Mouse (Mus musculus) adrenal gland, postnatal 0 days (tissue): ENCODE measurements around the gene C2cd2l. TPM values are rescaled to one million over a fixed set of nuclear protein-coding genes. Genes with fewer than 3 reads are reported as not detected.

Source experiments
- microRNA-seq: library from miRNA; unstranded; fragments of <30 nt; microRNA quantifications from one replicate; pipeline ENCODE4, GENCODE M21; 2016; ENCODE audit warnings: borderline replicate concordance; ENCODE audit not compliant: insufficient number of aligned reads
- polyA plus RNA-seq: library from polyadenylated mRNA; unstranded; fragments of >200 nt; fragmentation: Nextera tagmentation; extraction: Ambion mirVana; gene quantifications from 2 replicates; pipeline ENCODE4 v1.2.1, GENCODE M21; 2015

The C2cd2l gene
- polyA plus RNA-seq: 10.9 and 11.3 TPM in 2 replicates

DNA sequence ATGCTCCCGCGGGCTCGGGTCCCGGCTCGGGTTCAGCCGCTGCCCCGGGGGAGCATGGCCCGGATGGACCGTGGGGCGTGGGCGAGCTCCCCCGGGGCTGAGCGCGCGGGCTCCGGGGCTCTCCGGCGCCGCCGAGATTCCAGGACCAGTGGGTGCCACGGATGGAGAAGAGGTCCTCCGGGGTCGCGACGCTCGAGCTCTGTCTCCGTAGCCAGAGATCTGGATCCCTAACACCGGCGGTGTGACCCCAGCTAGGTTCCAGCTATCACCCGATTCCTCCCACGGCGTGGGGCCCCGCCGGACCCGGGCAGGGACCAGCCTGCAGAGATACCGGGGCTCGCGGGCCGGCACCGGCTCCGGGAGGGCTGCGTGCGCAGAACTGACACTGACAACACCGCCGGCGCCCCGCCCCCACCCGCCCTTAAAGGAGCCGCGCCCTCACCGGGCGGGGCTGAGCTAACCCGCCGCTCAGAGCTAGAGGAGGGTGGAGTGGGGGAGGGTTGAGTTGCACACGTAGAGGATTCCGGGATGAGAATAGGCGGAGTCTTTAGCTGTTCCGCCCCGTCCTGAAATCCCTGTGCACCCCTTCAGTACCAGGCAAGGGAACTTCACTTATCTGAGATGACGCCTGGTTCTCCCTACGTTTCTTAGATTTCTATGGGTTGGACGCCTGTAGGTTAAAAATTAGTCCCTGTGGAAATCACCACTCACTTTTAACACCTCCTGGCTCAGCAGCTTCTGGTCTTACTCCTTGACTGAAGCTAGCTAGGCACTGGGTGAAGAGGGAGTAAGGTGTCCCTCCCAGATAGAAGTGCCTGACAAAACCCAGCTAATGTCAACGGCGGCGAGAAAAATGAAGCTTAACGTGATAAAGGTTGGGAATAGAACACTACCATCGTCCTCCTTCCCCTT is at the start of gene C2cd2l:
Gene C2cd2l, minus strand, starts transcription at position 399 of the 912 bp plus-strand sequence.

DNA sequence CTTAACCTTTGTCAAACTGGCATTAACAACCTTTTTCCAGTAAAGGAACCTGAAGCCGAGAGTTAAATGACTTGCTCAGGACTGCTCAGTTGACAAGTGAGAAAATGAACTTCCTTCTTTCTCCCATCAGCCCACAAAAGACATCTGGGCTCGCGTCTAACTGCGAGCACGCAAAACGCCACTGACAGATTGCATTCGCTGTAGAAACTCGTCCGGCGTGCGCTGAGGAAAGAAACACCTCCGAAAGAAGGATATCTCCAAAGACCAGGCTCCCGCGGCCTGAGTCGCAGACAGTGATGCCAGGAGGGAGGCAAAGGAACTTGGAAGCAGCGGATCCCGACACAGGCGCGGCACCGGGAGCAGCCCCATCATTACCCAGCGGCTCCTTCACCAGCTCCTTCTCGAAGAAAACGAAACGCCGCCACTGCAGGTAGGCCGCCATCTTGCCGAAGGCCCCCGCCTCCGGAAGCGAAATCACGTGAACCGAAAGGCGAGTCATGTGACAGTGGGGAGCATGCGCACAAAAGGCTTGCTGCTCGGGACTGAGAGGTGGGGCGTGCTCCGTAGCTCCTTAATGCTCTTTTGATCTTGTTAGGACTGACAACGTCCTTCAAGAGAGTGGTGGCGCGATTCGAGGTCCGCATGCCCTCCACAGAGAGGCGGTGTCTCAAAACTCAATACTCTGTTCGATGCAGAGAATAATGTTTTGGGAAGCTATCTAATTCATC is 41.3 kb upstream of the C2cd2l start, which contains the start of gene Vps11:
Gene Vps11, minus strand, starts transcription at position 481 of the 728 bp plus-strand sequence.

DNA sequence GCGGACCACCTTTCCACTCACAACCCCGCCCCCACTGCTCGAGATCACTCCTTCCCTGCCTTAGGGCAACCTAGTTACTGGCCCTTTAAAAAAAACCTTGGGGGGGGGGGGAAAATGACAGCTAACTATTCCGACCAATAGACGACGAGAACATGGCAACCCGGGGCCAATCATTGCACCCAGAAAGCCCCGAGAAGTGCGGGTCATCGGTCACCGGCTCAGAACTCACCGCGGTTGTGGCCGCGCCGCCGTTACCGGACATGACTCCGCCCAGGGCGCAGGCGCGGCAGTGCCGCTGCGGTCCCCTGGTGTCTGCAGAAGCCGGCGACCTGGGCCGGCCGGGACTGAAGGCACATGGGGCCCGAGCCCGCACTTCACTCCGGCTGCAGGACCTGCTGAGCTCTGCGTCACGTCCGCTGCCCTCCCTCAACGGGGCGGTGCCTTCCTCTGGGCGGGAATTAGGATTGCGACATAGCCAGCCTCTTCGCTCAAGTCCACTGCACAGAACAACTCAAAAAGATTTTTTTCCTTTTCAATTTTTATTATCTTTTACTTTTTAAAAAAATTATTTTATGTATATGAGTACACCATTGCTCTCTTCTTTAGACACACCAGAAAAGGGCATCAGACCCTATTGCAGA is 23.8 kb upstream of the C2cd2l start, which contains the start of gene Hmbs:
Gene Hmbs, minus strand, starts transcription at position 448 of the 641 bp plus-strand sequence.

DNA sequence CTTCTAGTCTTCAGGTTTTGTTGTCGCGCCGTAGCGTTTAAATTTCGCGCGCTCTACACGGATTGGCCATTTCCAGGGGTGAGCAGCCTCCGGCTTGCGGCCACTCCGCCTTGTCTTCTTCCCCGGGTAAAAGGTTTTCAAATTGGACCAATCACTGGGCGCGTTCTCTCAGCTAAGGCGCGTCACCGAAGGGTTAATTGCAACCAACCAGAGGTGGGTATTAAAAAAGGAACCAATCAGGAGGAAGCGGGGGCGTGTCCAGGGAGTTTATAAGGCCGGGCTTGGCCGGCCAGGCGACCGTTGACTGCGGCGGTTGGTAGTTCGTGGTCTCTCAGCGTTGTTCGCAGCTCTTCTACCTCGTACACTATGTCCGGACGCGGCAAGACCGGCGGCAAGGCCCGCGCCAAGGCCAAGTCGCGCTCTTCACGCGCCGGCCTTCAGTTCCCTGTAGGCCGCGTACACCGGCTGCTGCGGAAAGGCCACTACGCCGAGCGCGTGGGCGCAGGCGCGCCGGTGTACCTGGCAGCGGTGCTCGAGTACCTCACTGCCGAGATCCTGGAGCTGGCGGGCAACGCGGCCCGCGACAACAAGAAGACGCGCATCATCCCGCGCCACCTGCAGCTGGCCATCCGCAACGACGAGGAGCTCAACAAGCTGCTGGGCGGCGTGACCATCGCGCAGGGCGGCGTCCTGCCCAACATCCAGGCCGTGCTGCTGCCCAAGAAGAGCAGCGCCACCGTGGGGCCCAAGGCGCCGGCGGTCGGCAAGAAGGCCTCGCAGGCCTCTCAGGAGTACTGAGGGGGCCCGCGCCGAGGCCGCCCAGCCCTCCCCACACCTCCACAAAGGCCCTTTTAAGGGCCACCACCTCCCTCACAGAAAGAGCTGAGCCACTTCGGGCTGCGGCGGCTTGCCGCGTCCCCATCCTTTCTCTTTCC is 14.6 kb upstream of the C2cd2l start, which contains the start of gene H2afx:
Gene H2afx, plus strand, starts transcription at position 299 of the 935 bp plus-strand sequence.

DNA sequence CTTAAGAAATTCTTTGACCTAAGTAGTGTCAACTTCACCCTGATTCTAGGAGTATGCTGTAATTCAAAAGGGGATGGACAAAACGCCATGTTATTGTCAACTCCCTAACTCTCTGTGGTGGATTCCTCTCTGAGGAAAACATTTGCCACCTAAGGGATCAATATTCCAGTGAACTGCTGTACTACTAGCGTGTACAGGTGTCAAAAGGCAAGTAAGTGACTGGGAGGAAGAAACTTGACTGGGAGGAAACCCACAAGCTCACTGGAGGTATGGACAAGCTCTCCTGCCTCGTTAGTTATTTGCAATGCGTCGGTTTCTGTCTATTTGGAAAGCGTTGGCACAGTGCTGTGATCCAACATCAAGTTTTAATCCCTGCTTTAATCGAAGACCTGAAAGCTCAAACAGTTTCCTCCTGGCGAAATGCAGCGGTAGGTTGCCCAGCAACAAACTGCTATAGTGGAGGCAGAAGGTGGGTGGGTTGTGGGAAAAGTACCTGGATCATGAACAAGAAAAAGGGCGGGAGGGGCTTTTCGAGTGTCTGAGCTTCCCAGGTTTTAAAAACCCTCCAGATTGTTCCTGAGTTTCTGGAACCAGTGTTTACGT is 5.8 kb upstream of the C2cd2l start, which contains the start of gene Dpagt1:
Gene Dpagt1, plus strand, starts transcription at position 252 of the 603 bp plus-strand sequence.

DNA sequence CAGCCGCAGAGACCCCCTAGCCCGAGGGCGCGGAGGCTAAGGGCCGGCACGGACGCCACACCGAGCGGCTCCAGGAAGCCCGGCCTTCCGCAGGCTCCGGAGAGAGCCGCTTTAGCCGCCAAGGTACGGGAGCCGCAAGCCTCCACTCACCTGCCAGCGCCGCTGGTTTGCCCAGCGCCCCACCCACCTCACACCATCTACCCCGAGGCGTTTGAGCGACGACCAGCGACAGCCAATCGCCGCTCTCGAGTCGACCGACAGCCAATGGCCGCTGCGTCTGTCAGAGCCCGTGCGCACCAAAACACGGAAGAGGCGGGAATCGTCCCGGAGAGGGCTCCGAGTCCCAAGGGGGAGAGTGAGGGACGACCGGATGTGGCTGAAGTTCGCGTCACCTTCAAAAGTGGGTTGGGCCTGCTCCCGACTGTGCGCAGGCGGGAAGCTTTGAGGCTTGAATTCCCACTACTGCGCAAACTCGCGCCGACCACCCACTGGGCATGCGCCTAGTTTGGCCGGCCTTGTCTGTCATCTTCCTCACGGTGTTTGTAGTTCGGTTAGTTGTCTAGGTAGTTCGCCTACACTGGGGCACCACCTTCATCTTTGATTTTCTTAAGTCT is 14.5 kb downstream of the C2cd2l start, which contains the start of gene Hinfp:
Gene Hinfp, minus strand, starts transcription at position 206 of the 614 bp plus-strand sequence.

DNA sequence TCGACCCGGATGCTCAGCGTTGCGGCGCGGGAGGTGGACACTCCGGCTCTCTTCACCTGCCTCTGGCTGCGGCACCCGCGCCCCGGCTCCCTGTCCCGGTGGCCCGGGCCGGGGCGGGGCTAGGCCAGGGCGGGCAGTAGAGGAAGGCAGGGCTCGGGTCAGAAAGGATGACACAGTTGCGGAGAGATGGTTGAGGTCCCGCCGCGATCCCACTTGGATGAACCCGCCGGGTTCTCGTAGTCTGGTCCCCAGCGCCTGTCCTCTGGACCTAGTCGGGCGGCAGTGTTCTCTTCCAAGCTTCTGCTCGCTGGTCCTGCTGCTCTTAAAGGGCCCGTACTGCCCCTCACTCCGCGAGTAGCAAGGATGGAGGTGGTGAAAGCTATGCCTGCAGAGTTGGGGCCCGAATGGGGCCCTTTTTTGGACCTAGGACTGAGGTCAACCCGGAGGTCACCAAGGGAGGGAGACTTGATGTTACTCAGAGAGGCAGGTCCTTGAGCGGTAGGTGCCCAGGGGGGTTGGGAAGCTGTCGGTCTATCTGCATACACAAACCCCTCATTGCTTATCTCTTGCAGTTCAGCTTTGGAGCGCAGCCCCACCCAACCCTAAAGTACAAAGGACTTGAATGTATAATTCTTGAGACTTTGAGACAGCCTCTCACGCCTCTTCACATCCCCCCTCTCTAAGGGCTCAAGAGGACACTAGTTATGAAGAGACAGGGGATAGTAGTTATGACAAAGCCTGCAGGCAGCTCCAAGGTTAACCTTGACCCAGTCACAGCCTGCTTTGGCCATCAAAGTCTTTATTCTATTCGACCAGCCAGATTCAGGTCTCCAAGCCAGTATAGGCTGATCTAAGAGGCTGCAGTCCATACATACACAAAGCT is 31.8 kb downstream of the C2cd2l start, which contains the start of gene Abcg4:
Gene Abcg4, minus strand, starts transcription at position 540 of the 883 bp plus-strand sequence.

DNA sequence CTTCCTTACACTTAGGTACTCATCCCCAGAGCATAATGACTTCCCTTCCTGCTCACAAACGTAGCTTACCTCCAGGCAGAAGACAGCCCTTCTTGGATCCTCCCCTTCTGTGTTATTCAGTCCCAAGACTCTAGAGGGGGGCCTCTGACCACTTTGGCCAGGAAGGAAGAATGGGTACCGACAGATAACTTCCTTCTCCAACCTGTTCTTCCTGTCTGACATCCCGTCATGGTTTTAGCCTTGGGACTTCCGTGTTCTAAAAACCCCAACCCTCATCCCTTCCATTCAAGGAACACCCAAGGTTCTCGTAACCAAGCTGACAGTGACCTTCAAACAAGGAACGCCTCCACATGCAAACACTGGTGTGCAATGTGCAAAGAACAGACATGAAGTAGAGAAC is 51.7 kb downstream of the C2cd2l start, which contains the start of gene Nlrx1:
Gene Nlrx1, minus strand, starts transcription at position 168 of the 400 bp plus-strand sequence.

Small RNA genes within 50 kb of the gene (microRNA-seq; reads per million reads assigned to microRNA genes)
- not detected for gene Gm44335

Other genes starting within 250 kb of the C2cd2l start
- 0.03 and 0.11 TPM in 2 replicates for gene Mfrp, start 218.6 kb downstream of the C2cd2l start, polyA plus RNA-seq
- 12.8 and 16.9 TPM in 2 replicates for gene C1qtnf5, start 213.0 kb downstream of the C2cd2l start, polyA plus RNA-seq
- 0.16 and 0.28 TPM in 2 replicates for gene Gm49380, start 206.8 kb downstream of the C2cd2l start, polyA plus RNA-seq
- 22.4 and 35.7 TPM in 2 replicates for gene Rnf26, start 206.8 kb downstream of the C2cd2l start, polyA plus RNA-seq
- gene Mcam, start 185.8 kb downstream of the C2cd2l start, polyA plus RNA-seq: 27.4 and 36.3 TPM in 2 replicates
- gene Cbl, start 86.2 kb downstream of the C2cd2l start, polyA plus RNA-seq: 5.7 and 7.4 TPM in 2 replicates
- gene Ccdc153, start 79.6 kb downstream of the C2cd2l start, polyA plus RNA-seq: 2.3 and 4.2 TPM in 2 replicates
- gene Pdzd3, start 68.8 kb downstream of the C2cd2l start, polyA plus RNA-seq: 0.32 and 0.58 TPM in 2 replicates
- 14.2 and 22.7 TPM in 2 replicates for gene Nlrx1, start 51.7 kb downstream of the C2cd2l start, polyA plus RNA-seq
- 8.9 and 12.6 TPM in 2 replicates for gene Abcg4, start 31.7 kb downstream of the C2cd2l start, polyA plus RNA-seq
- gene Hinfp, start 14.6 kb downstream of the C2cd2l start, polyA plus RNA-seq: 9.4 and 11.5 TPM in 2 replicates
- gene Dpagt1, start 5.7 kb upstream of the C2cd2l start, polyA plus RNA-seq: 27.4 and 35.8 TPM in 2 replicates
- 99.2 and 108 TPM in 2 replicates for gene H2afx, start 14.4 kb upstream of the C2cd2l start, polyA plus RNA-seq
- 110 and 170 TPM in 2 replicates for gene Hmbs, start 23.9 kb upstream of the C2cd2l start, polyA plus RNA-seq
- gene Vps11, start 41.4 kb upstream of the C2cd2l start, polyA plus RNA-seq: 27.1 and 43.2 TPM in 2 replicates
- 11.9 and 23.6 TPM in 2 replicates for gene Hyou1, start 59.2 kb upstream of the C2cd2l start, polyA plus RNA-seq
- 21.6 and 31.8 TPM in 2 replicates for gene Slc37a4, start 76.6 kb upstream of the C2cd2l start, polyA plus RNA-seq
- 2,801 and 4,350 TPM in 2 replicates for gene Rps25, start 86.9 kb upstream of the C2cd2l start, polyA plus RNA-seq
- 160 and 163 TPM in 2 replicates for gene Trappc4, start 87.3 kb upstream of the C2cd2l start, polyA plus RNA-seq
- gene Ccdc84, start 98.3 kb upstream of the C2cd2l start, polyA plus RNA-seq: 17.8 and 22.2 TPM in 2 replicates
- gene Foxr1, start 120.9 kb upstream of the C2cd2l start, polyA plus RNA-seq: not detected in 2 replicates
- gene Upk2, start 134.7 kb upstream of the C2cd2l start, polyA plus RNA-seq: 0.11 TPM in 1 of 2 replicates, not detected in the other
- 8.2 and 8.6 TPM in 2 replicates for gene Bcl9l, start 162.5 kb upstream of the C2cd2l start, polyA plus RNA-seq
- gene Cxcr5, start 241.6 kb upstream of the C2cd2l start, polyA plus RNA-seq: 0.08 and 0.16 TPM in 2 replicates